Mouse (Mus musculus) CH12.LX (cell line): ENCODE data around the gene Gnas. TPM values are rescaled to one million over a fixed set of nuclear protein-coding genes. Genes with fewer than 3 reads are reported as not detected.

Experiments
- DNase-seq: peaks from one replicate; pipeline ENCODE4 v3.0.0-alpha.2; 2013; ENCODE audit errors: extremely low read depth
- H3K27ac ChIP-seq: 2 replicates; pipeline ENCODE4 v1.5.1; 2012; ENCODE audit warnings: low read depth, mild to moderate bottlenecking, control low read depth, moderate library complexity; ENCODE audit not compliant: insufficient read depth
- H3K27me3 ChIP-seq: replicated peaks from 2 replicates; pipeline ENCODE3; 2012; ENCODE audit warnings: inconsistent platforms
- H3K36me3 ChIP-seq, 2 experiments: replicated peaks in 1 of 2; 2 replicates each; pipeline versions ENCODE3 to v1.6.1; 2012; ENCODE audit warnings: inconsistent platforms in 1 of 2, low read length in 1 of 2, mild to moderate bottlenecking in 1 of 2, mixed read lengths in 1 of 2, moderate library complexity in 1 of 2; ENCODE audit not compliant: control insufficient read depth in 1 of 2, insufficient read depth in 1 of 2
- H3K4me1 ChIP-seq, 2 experiments: 2 replicates each; pipeline ENCODE4 v1.6.1; 2012; ENCODE audit warnings: inconsistent platforms in 1 of 2, moderate library complexity in 1 of 2; ENCODE audit not compliant: insufficient read depth in 2 of 2, control insufficient read depth in 1 of 2
- H3K4me2 ChIP-seq: 2 replicates; pipeline ENCODE4 v1.6.1; 2012; ENCODE audit warnings: low read depth, mild to moderate bottlenecking, control low read depth; ENCODE audit not compliant: poor library complexity, insufficient read depth, severe bottlenecking
- H3K4me3 ChIP-seq, 3 experiments: fragments of 150-350 bp in 1 of 3; sonication (generic) in 1 of 3; replicated peaks in 1 of 3; 2 replicates each; pipeline versions ENCODE3 to v1.5.1; 2011 to 2012; ENCODE audit warnings: low read depth in 2 of 3, low read length in 2 of 3, mild to moderate bottlenecking in 2 of 3, moderate library complexity in 2 of 3, control low read depth in 1 of 3, improper control_type of control experiment in 1 of 3, inconsistent platforms in 1 of 3, mixed read lengths in 1 of 3; ENCODE audit not compliant: poor library complexity in 1 of 3
- H3K79me2 ChIP-seq: replicated peaks from 2 replicates; pipeline ENCODE4 v1.6.1; 2012; ENCODE audit warnings: mild to moderate bottlenecking, moderate library complexity; ENCODE audit not compliant: control insufficient read depth, poor library complexity, insufficient read depth, severe bottlenecking; ENCODE audit errors: extremely low read depth
- H3K9ac ChIP-seq: 2 replicates; pipeline ENCODE4 v1.6.1; 2012; ENCODE audit warnings: low read depth, mild to moderate bottlenecking, control low read depth, moderate library complexity; ENCODE audit not compliant: insufficient read depth
- H3K9me3 ChIP-seq: replicated peaks from 2 replicates; pipeline ENCODE3; 2012; ENCODE audit warnings: low read length, inconsistent platforms, mixed read lengths
- BHLHE40 ChIP-seq: IDR thresholded peaks from 2 replicates; pipeline ENCODE4 v1.6.1; 2011; ENCODE audit warnings: mild to moderate bottlenecking, low read depth, low read length, improper control_type of control experiment
- CHD1 ChIP-seq: IDR thresholded peaks from 2 replicates; pipeline ENCODE4 v1.6.1; 2012; ENCODE audit warnings: low read depth, low read length, improper control_type of control experiment, inconsistent platforms
- CHD2 ChIP-seq: IDR thresholded peaks from 2 replicates; pipeline ENCODE4 v1.6.1; 2011; ENCODE audit warnings: low read length, improper control_type of control experiment
- CTCF ChIP-seq, 2 experiments: IDR thresholded peaks in 1 of 2; conservative IDR thresholded peaks in 1 of 2; 2 replicates each; pipeline ENCODE4 v1.5.1; 2011 to 2012; ENCODE audit warnings: low read depth in 2 of 2, low read length in 2 of 2, improper control_type of control experiment in 1 of 2, inconsistent platforms in 1 of 2, mild to moderate bottlenecking in 1 of 2, moderate library complexity in 1 of 2
- E2F4 ChIP-seq: IDR thresholded peaks from 2 replicates; pipeline ENCODE4 v1.6.1; 2011; ENCODE audit warnings: low read depth, low read length, improper control_type of control experiment; ENCODE audit not compliant: insufficient replicate concordance
- ELF1 ChIP-seq: IDR thresholded peaks from 2 replicates; pipeline ENCODE4 v1.6.1; 2014; ENCODE audit warnings: low read depth, mild to moderate bottlenecking, inconsistent platforms, low read length, improper control_type of control experiment
- EP300 ChIP-seq: IDR thresholded peaks from 2 replicates; pipeline ENCODE4 v1.6.1; 2011; ENCODE audit warnings: low read length, improper control_type of control experiment
- ETS1 ChIP-seq: conservative IDR thresholded peaks from 2 replicates; pipeline ENCODE4 v1.6.1; 2012; ENCODE audit warnings: low read depth, mild to moderate bottlenecking, inconsistent platforms, low read length, improper control_type of control experiment, moderate library complexity
- GABPA ChIP-seq: IDR thresholded peaks from 2 replicates; pipeline ENCODE4 v1.6.1; 2012; ENCODE audit warnings: low read depth, low read length, improper control_type of control experiment, inconsistent platforms; ENCODE audit not compliant: insufficient replicate concordance
- HCFC1 ChIP-seq: IDR thresholded peaks from 2 replicates; pipeline ENCODE4 v1.6.1; 2012; ENCODE audit warnings: low read depth, mild to moderate bottlenecking, inconsistent platforms, low read length, improper control_type of control experiment
- IRF4 ChIP-seq: IDR thresholded peaks from 2 replicates; pipeline ENCODE4 v1.6.1; 2014; ENCODE audit warnings: low read depth, mild to moderate bottlenecking, inconsistent platforms, low read length, improper control_type of control experiment
- JUN ChIP-seq: IDR thresholded peaks from 2 replicates; pipeline ENCODE4 v1.6.1; 2011; ENCODE audit warnings: low read depth, mild to moderate bottlenecking, low read length, improper control_type of control experiment, moderate library complexity; ENCODE audit not compliant: insufficient read depth
- JUND ChIP-seq: conservative IDR thresholded peaks from 2 replicates; pipeline ENCODE4 v1.6.1; 2011; ENCODE audit warnings: low read depth, low read length, improper control_type of control experiment
- KAT2A ChIP-seq: IDR thresholded peaks from 2 replicates; pipeline ENCODE4 v1.6.1; 2012; ENCODE audit warnings: low read length, improper control_type of control experiment, inconsistent platforms; ENCODE audit not compliant: insufficient replicate concordance
- MAFK ChIP-seq: IDR thresholded peaks from 2 replicates; pipeline ENCODE4 v1.6.1; 2011; ENCODE audit warnings: low read length, improper control_type of control experiment; ENCODE audit not compliant: insufficient replicate concordance
- MAX ChIP-seq: IDR thresholded peaks from 2 replicates; pipeline ENCODE4 v1.6.1; 2011; ENCODE audit warnings: low read length, improper control_type of control experiment
- MAZ ChIP-seq: IDR thresholded peaks from 2 replicates; pipeline ENCODE4 v1.6.1; 2012; ENCODE audit warnings: low read depth, mild to moderate bottlenecking, inconsistent platforms, low read length, improper control_type of control experiment, moderate library complexity
- MEF2A ChIP-seq: IDR thresholded peaks from 2 replicates; pipeline ENCODE4 v1.6.1; 2014; ENCODE audit warnings: low read depth, mild to moderate bottlenecking, inconsistent platforms, low read length, improper control_type of control experiment, borderline replicate concordance
- MXI1 ChIP-seq: IDR thresholded peaks from 2 replicates; pipeline ENCODE4 v1.6.1; 2011; ENCODE audit warnings: mild to moderate bottlenecking, low read depth, low read length, improper control_type of control experiment
- MYC ChIP-seq: IDR thresholded peaks from 2 replicates; pipeline ENCODE4 v1.6.1; 2011; ENCODE audit warnings: low read depth, mild to moderate bottlenecking, improper control_type of control experiment, low read length
- NELFE ChIP-seq: IDR thresholded peaks from 2 replicates; pipeline ENCODE4 v1.6.1; 2011; ENCODE audit warnings: low read depth, low read length, improper control_type of control experiment
- NRF1 ChIP-seq: IDR thresholded peaks from 2 replicates; pipeline ENCODE4 v1.6.1; 2014; ENCODE audit warnings: low read depth, mild to moderate bottlenecking, inconsistent platforms, low read length, improper control_type of control experiment, moderate library complexity
- PAX5 ChIP-seq: IDR thresholded peaks from 2 replicates; pipeline ENCODE4 v1.6.1; 2012; ENCODE audit warnings: low read length, inconsistent platforms, mixed read lengths
- POLR2A ChIP-seq: IDR thresholded peaks from 2 replicates; pipeline ENCODE4 v1.6.1; 2011; ENCODE audit warnings: low read depth, mild to moderate bottlenecking, improper control_type of control experiment, low read length
- POLR2AphosphoS2 ChIP-seq: IDR thresholded peaks from 2 replicates; pipeline ENCODE4 v1.6.1; 2011; ENCODE audit warnings: low read depth, low read length, improper control_type of control experiment
- RAD21 ChIP-seq: IDR thresholded peaks from 2 replicates; pipeline ENCODE4 v1.6.1; 2011; ENCODE audit warnings: low read depth, mild to moderate bottlenecking, low read length, improper control_type of control experiment, moderate library complexity
- RCOR1 ChIP-seq: conservative IDR thresholded peaks from 2 replicates; pipeline ENCODE4 v1.6.1; 2012; ENCODE audit warnings: low read depth, mild to moderate bottlenecking, inconsistent platforms, low read length, improper control_type of control experiment
- SIN3A ChIP-seq: IDR thresholded peaks from 2 replicates; pipeline ENCODE4 v1.6.1; 2012; ENCODE audit warnings: low read length, improper control_type of control experiment, inconsistent platforms
- SMC3 ChIP-seq: IDR thresholded peaks from 2 replicates; pipeline ENCODE4 v1.6.1; 2011; ENCODE audit warnings: low read depth, low read length, improper control_type of control experiment
- TBP ChIP-seq: conservative IDR thresholded peaks from 2 replicates; pipeline ENCODE4 v1.6.1; 2011; ENCODE audit warnings: low read depth, low read length, improper control_type of control experiment
- TCF12 ChIP-seq: IDR thresholded peaks from 2 replicates; pipeline ENCODE4 v1.6.1; 2014; ENCODE audit warnings: low read depth, mild to moderate bottlenecking, inconsistent platforms, low read length, improper control_type of control experiment
- UBTF ChIP-seq: IDR thresholded peaks from 2 replicates; pipeline ENCODE4 v1.6.1; 2012; ENCODE audit warnings: low read depth, mild to moderate bottlenecking, inconsistent platforms, low read length, improper control_type of control experiment, moderate library complexity
- USF1 ChIP-seq: IDR thresholded peaks from 2 replicates; pipeline ENCODE4 v1.6.1; 2014; ENCODE audit warnings: low read depth, mild to moderate bottlenecking, inconsistent platforms, low read length, improper control_type of control experiment
- USF2 ChIP-seq: conservative IDR thresholded peaks from 2 replicates; pipeline ENCODE4 v1.6.1; 2011; ENCODE audit warnings: low read depth, low read length, improper control_type of control experiment
- ZC3H11A ChIP-seq: IDR thresholded peaks from 2 replicates; pipeline ENCODE4 v1.6.1; 2012; ENCODE audit warnings: low read depth, mild to moderate bottlenecking, inconsistent platforms, low read length, improper control_type of control experiment
- ZKSCAN1 ChIP-seq: IDR thresholded peaks from 2 replicates; pipeline ENCODE4 v1.6.1; 2012; ENCODE audit warnings: low read depth, inconsistent platforms, low read length, improper control_type of control experiment, borderline replicate concordance
- ZMIZ1 ChIP-seq: IDR thresholded peaks from 2 replicates; pipeline ENCODE4 v1.6.1; 2012; ENCODE audit warnings: low read depth, mild to moderate bottlenecking, inconsistent platforms, low read length, improper control_type of control experiment
- ZNF384 ChIP-seq: IDR thresholded peaks from 2 replicates; pipeline ENCODE4 v1.6.1; 2012; ENCODE audit warnings: low read depth, low read length, improper control_type of control experiment, inconsistent platforms
- dilution Hi-C: fragments of 300-500 bp; cut with MboI; formaldehyde crosslinking; loops from 2 replicates; pipeline ENCODE4 v1.14.3; 2020; ENCODE audit warnings: low sequenced_read_pairs; ENCODE audit not compliant: extremely low pct_unique_long_range_greater_than_20kb, extremely low pct_ligation_motif_present
- in situ Hi-C: fragments of 300-500 bp; cut with MboI; formaldehyde crosslinking; loops from 3 replicates; pipeline ENCODE4 v1.14.3; 2019; ENCODE audit warnings: low sequenced_read_pairs, low pct_ligation_motif_present, low pct_unique_long_range_greater_than_20kb, mixed read lengths
- polyA plus RNA-seq: library from polyadenylated mRNA; unstranded; fragments of >175 nt; gene quantifications from 2 replicates; pipeline ENCODE4 v1.2.1, GENCODE M21; 2012; ENCODE audit warnings: low read depth; ENCODE audit not compliant: insufficient read length
- total RNA-seq, 2 experiments: library from RNA; depleted of rRNA; stranded (reverse); fragments of 300-350 nt in 1 of 2; fragments of >200 nt in 1 of 2; gene quantifications; 2 replicates each; pipeline ENCODE4 v1.2.3; 2012 to 2014

The Gnas gene
- total and polyA plus RNA-seq, 3 experiments, result 369 to 502 (median 452) TPM

DNA sequence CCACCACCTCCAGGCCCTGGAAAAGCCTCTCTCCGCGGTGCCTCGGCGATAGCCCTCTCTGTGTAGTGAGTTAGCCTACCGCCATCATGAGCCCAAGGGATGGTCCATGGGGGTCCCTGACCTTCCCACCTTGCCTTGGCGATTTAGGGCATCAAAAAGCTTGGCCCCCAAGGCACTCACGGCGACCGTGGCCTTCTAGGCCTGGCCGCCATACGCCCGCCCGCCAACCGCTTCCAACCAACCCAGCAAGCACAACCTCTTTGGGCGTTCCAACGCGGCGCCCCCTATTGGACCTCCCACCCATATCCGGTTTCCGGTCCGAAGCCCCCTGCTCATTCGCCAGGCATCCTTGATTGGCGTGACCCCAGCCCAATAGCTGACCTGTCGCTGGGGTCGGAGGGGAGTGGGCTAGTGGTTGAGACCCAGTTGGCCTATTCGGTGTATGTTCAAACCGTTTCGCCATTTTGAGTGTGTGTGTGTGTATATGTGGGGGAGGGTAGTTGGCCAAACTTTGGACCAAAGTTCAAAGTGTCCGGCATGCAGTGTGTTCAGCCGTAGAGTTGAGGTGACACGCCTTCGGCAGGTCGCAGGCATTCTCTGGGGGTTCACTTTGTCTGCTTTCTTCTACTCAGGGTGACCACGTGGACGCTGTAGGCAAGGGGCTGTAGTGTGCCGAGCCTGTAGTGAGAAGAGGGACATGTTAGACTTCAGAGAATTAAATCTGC, 11.2 kb downstream of the Gnas start:
- Histone ChIP-seq H3K9ac (peak overlapping the region; percentile 70), H3K9me3 (peaks cover 31% of the 10 kb centered on the region), H3K79me2 (peaks cover 42% of the 10 kb centered on the region), H3K36me3 (peaks cover 0 to 22% of the 10 kb centered on the region in 2 experiments), H3K4me1 (peaks cover 3 to 26% of the 10 kb centered on the region in 2 experiments; a peak in 3 of 4 replicates)
- DNase-seq, result peak; percentile 95
- in situ Hi-C loops (no loop called here), dilution Hi-C loops (no loop called here)
- peak; percentile 81 for TF ChIP-seq MAX
- TF ChIP-seq JUND, result no peak
- TF ChIP-seq CHD2, result peak; percentile 55; the same call in 1 of the 2 replicates
- TF ChIP-seq USF1, result no peak
- TF ChIP-seq ZKSCAN1, result no peak
- TF ChIP-seq POLR2A, result peak; percentile 78
- TF ChIP-seq SIN3A, result no peak; the same call in 1 of the 2 replicates
- TF ChIP-seq MEF2A, result no peak
- TF ChIP-seq ZC3H11A, result no peak
- TF ChIP-seq E2F4, result no peak
- peak; percentile 41; the same call in 1 of the 2 replicates for TF ChIP-seq ELF1
- no peak for TF ChIP-seq IRF4
- TF ChIP-seq POLR2AphosphoS2, result no peak
- no peak for TF ChIP-seq ZMIZ1
- no peak for TF ChIP-seq RCOR1
- TF ChIP-seq MAFK, result no peak
- TF ChIP-seq SMC3, result no peak
- TF ChIP-seq KAT2A, result no peak; the same call in 1 of the 2 replicates
- no peak for TF ChIP-seq PAX5
- no peak for TF ChIP-seq CTCF (conservative IDR thresholded peaks at IDR 0.05 in 1 of 2, IDR thresholded peaks at IDR 0.05 in 1 of 2; ENCODE audit: low read depth in 2 of 2, low read length in 2 of 2)
- no peak for TF ChIP-seq GABPA
- no peak for TF ChIP-seq UBTF
- no peak for TF ChIP-seq USF2
- TF ChIP-seq MAZ, result no peak
- TF ChIP-seq JUN, result no peak
- TF ChIP-seq ZNF384, result no peak
- TF ChIP-seq BHLHE40, result no peak
- peak; percentile 95 for TF ChIP-seq MYC
- no peak for TF ChIP-seq TCF12
- TF ChIP-seq NRF1, result peak; percentile 35; the same call in 1 of the 2 replicates
- peak; percentile 65 for TF ChIP-seq MXI1
- no peak for TF ChIP-seq ETS1
- no peak for TF ChIP-seq CHD1
- peak; percentile 70 for TF ChIP-seq NELFE
- no peak for TF ChIP-seq RAD21
- peak; percentile 64 for TF ChIP-seq HCFC1
- TF ChIP-seq EP300, result no peak
- TF ChIP-seq TBP, result no peak
- TF ChIP-seq, all 38 proteins: peak for 9
- Histone ChIP-seq H3K27ac (peak overlapping the region; percentile 10; the same call in 1 of the 2 replicates), H3K4me2 (peak overlapping the region; percentile 76), H3K27me3 (no peaks in the 10 kb centered on the region), H3K4me3 (peak overlapping the region; percentile 70 to 87 (median 75))
